Comparison of ENCODE assay signal across 8 mouse cellular contexts in the genomic region with DNA sequence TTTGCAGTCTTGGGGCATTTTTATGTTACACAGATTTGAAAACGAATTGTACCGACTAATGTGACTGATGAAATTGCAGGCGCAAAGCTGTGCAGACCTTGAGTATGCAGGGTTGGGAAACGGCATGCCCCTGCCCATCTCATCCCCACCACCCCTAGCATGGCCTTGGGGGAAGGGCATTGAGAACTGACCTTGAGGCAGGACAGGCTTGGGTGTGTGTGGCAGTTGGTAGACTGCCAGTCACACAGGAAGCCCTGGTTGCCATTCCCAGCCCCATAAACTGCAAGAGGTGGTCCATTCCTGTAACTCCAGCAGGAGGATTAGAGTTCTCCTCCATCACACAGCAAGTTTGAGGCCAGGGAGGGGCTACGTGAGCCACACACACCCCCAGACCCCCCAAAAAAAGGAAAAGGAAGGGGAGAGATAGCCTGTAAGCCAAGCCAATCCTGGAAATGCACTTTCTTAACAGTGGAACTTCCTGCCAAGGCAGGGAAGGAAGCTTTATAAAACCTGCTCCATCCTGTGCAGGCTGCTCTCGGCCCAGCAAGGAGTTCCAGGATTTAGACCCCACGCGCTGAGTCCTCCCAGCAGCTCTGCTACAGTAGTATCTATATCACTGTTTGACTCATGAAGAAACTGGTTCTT.
DNase-seq lines count a peak whose midpoint lies in the region; ATAC-seq and TF ChIP-seq lines count a peak whose summit lies in the region.

No protein-coding gene starts in this region.

- no peak overlapping the region for H3K9ac ChIP-seq in embryonic facial prominence, embryonic 15.5 days
- H3K9ac ChIP-seq in kidney, postnatal 0 days (ENCODE audit: low read depth, low read length) = no peak overlapping the region
- no peak overlapping the region for H3K9ac ChIP-seq in heart, embryonic 12.5 days

- H3K4me1 ChIP-seq in embryonic facial prominence, embryonic 15.5 days = 0 out of 2 replicates have a peak, but pooled peaks cover 7% of the 10 kb centered on the region
- H3K4me1 ChIP-seq in embryonic facial prominence, embryonic 10.5 days = peaks cover 31% of the 10 kb centered on the region
- H3K4me1 ChIP-seq in kidney, postnatal 0 days (replicated peaks; ENCODE audit: insufficient read depth, low read length) = peaks cover 16% of the 10 kb centered on the region; the same call in 1 of the 2 replicates
- peaks cover 98% of the 10 kb centered on the region for H3K4me1 ChIP-seq in E14TG2a.4 (replicated peaks; ENCODE audit: low read depth, low read length)
- H3K4me1 ChIP-seq in heart, embryonic 12.5 days (replicated peaks) = peaks cover 36% of the 10 kb centered on the region

- H3K36me3 ChIP-seq in embryonic facial prominence, embryonic 15.5 days = no peaks in the 10 kb centered on the region
- peaks cover 20% of the 10 kb centered on the region for H3K36me3 ChIP-seq in embryonic facial prominence, embryonic 10.5 days (replicated peaks)
- no peaks in the 10 kb centered on the region for H3K36me3 ChIP-seq in kidney, postnatal 0 days (ENCODE audit: insufficient read depth, low read length)
- peaks cover 16% of the 10 kb centered on the region; the same call in 1 of the 2 replicates for H3K36me3 ChIP-seq in E14TG2a.4 (ENCODE audit: insufficient read depth, low read length)
- no peaks in the 10 kb centered on the region for H3K36me3 ChIP-seq in heart, embryonic 12.5 days

- H3K27ac ChIP-seq in embryonic facial prominence, embryonic 15.5 days (replicated peaks) = 0 out of 2 replicates have a peak overlapping the region, but pooled peaks have one; percentile 4
- no peak overlapping the region for H3K27ac ChIP-seq in embryonic facial prominence, embryonic 10.5 days (replicated peaks)
- peak overlapping the region; percentile 54 for H3K27ac ChIP-seq in kidney, postnatal 0 days
- peak overlapping the region; percentile 25; the same call in 1 of the 2 replicates for H3K27ac ChIP-seq in heart, embryonic 12.5 days (ENCODE audit: poor library complexity, severe bottlenecking)

- no peak overlapping the region for H3K4me2 ChIP-seq in embryonic facial prominence, embryonic 15.5 days (replicated peaks)
- no peak overlapping the region for H3K4me2 ChIP-seq in kidney, postnatal 0 days (ENCODE audit: low read length)
- no peak overlapping the region for H3K4me2 ChIP-seq in heart, embryonic 12.5 days

- 78% methylated on average over 8 of the region's 8 CpGs for WGBS in embryonic facial prominence, embryonic 15.5 days
- WGBS in embryonic facial prominence, embryonic 10.5 days = 89% methylated on average over 8 of the region's 8 CpGs
- WGBS in kidney, postnatal 0 days = 76% methylated on average over 8 of the region's 8 CpGs
- 71% methylated on average over 8 of the region's 8 CpGs for WGBS in heart, embryonic 12.5 days

- no peak for DNase-seq in embryonic facial prominence, embryonic 10.5 days (ENCODE audit: low spot score)
- no peak for DNase-seq in kidney, postnatal 0 days (ENCODE audit: low spot score)
- DNase-seq in kidney, adult 9 months = no peak
- DNase-seq in cerebellum, adult 9-11 months = no peak
- no peak for DNase-seq in cerebellum, adult 18-20 months

- H3K4me3 ChIP-seq in embryonic facial prominence, embryonic 15.5 days (replicated peaks) = no peak overlapping the region
- no peak overlapping the region for H3K4me3 ChIP-seq in embryonic facial prominence, embryonic 10.5 days
- no peak overlapping the region for H3K4me3 ChIP-seq in kidney, postnatal 0 days (replicated peaks; ENCODE audit: low read depth, low read length)
- H3K4me3 ChIP-seq in E14TG2a.4 (replicated peaks; ENCODE audit: low read length) = peak overlapping the region; percentile 69
- H3K4me3 ChIP-seq in heart, embryonic 12.5 days = no peak overlapping the region

- ATAC-seq in embryonic facial prominence, embryonic 15.5 days (ENCODE audit: insufficient number of reproducible peaks, low FRiP score, low TSS enrichment, low read depth) = no peak
- ATAC-seq in kidney, postnatal 0 days (replicated peaks; ENCODE audit: low FRiP score, low read depth) = no peak
- peak; percentile 59 for ATAC-seq in heart, embryonic 12.5 days (ENCODE audit: insufficient number of reproducible peaks, low FRiP score)

- no peaks in the 10 kb centered on the region for H3K27me3 ChIP-seq in embryonic facial prominence, embryonic 15.5 days
- H3K27me3 ChIP-seq in embryonic facial prominence, embryonic 10.5 days (replicated peaks; ENCODE audit: low read depth, poor library complexity, severe bottlenecking) = no peaks in the 10 kb centered on the region
- no peaks in the 10 kb centered on the region for H3K27me3 ChIP-seq in kidney, postnatal 0 days (ENCODE audit: insufficient read depth, low read length)
- no peaks in the 10 kb centered on the region for H3K27me3 ChIP-seq in E14TG2a.4 (ENCODE audit: insufficient read depth, low read length)
- H3K27me3 ChIP-seq in heart, embryonic 12.5 days (replicated peaks) = no peaks in the 10 kb centered on the region

- H3K9me3 ChIP-seq in embryonic facial prominence, embryonic 15.5 days (replicated peaks) = no peaks in the 10 kb centered on the region
- H3K9me3 ChIP-seq in embryonic facial prominence, embryonic 10.5 days = no peaks in the 10 kb centered on the region
- H3K9me3 ChIP-seq in kidney, postnatal 0 days (replicated peaks; ENCODE audit: low read length) = no peaks in the 10 kb centered on the region
- H3K9me3 ChIP-seq in E14TG2a.4 (ENCODE audit: low read length) = no peaks in the 10 kb centered on the region
- no peaks in the 10 kb centered on the region for H3K9me3 ChIP-seq in heart, embryonic 12.5 days (replicated peaks)

- no peak for TF ChIP-seq CTCF in kidney, postnatal 0 days (IDR thresholded peaks at IDR 0.05; ENCODE audit: low read depth)
- TF ChIP-seq CTCF in E14TG2a.4 (conservative IDR thresholded peaks at IDR 0.05; ENCODE audit: low read length) = no peak
